Mouse (Mus musculus) E14TG2a.4 (cell line): ENCODE measurements around the gene Stac.

Experiments used
- H3K27me3 ChIP-seq: 2 replicates; pipeline ENCODE4 v1.6.1; 2014; ENCODE audit warnings: low read length, control low read depth; ENCODE audit not compliant: insufficient read depth
- H3K36me3 ChIP-seq: 2 replicates; pipeline ENCODE4 v1.6.1; 2014; ENCODE audit warnings: low read length, control low read depth; ENCODE audit not compliant: insufficient read depth
- H3K4me1 ChIP-seq: replicated peaks from 2 replicates; pipeline ENCODE4 v1.6.1; 2014; ENCODE audit warnings: low read depth, low read length, control low read depth
- H3K4me3 ChIP-seq: replicated peaks from 2 replicates; pipeline ENCODE4 v1.5.1; 2014; ENCODE audit warnings: mild to moderate bottlenecking, low read length
- H3K9me3 ChIP-seq: 2 replicates; pipeline ENCODE4 v1.6.1; 2014; ENCODE audit warnings: low read length, control low read depth
- CTCF ChIP-seq: conservative IDR thresholded peaks from 2 replicates; pipeline ENCODE4 v1.5.1; 2014; ENCODE audit warnings: low read length
- NANOG ChIP-seq: IDR thresholded peaks from 2 replicates; pipeline ENCODE4 v1.6.1; 2014; ENCODE audit warnings: borderline replicate concordance, low read length, mixed read lengths
- POU5F1 ChIP-seq: IDR thresholded peaks from 2 replicates; pipeline ENCODE4 v1.6.1; 2014; ENCODE audit warnings: low read length, borderline replicate concordance

The Stac gene

GRCm38 (mm10) chr9:111577453-111577852, 112.7 kb downstream of the Stac start:
- no peaks in the 10 kb centered on the region for H3K36me3 ChIP-seq
- TF ChIP-seq CTCF (no peak), POU5F1 (no peak), NANOG (no peak)
- no peak overlapping the region for H3K4me3 ChIP-seq
- H3K4me1 ChIP-seq = peaks cover 67% of the 10 kb centered on the region
- no peaks in the 10 kb centered on the region for H3K27me3 ChIP-seq
- no peaks in the 10 kb centered on the region for H3K9me3 ChIP-seq

- TF ChIP-seq CTCF (no peak), NANOG (peak; percentile 47; the same call in 1 of the 2 replicates), POU5F1 (0 out of 2 replicates have a peak, but pooled peaks have one; percentile 12)
- no peaks in the 10 kb centered on the region for H3K36me3 ChIP-seq
- peaks cover 67% of the 10 kb centered on the region for H3K4me1 ChIP-seq
- H3K27me3 ChIP-seq = no peaks in the 10 kb centered on the region
- H3K9me3 ChIP-seq = no peaks in the 10 kb centered on the region
- no peak overlapping the region; the same call in 1 of the 2 replicates for H3K4me3 ChIP-seq
These were observed 114.3 kb downstream of the Stac start for GRCm38 (mm10) chr9:111575889-111576288.

- no peaks in the 10 kb centered on the region for H3K36me3 ChIP-seq
- no peak overlapping the region for H3K4me3 ChIP-seq
- peaks cover 56% of the 10 kb centered on the region for H3K4me1 ChIP-seq
- no peaks in the 10 kb centered on the region for H3K27me3 ChIP-seq
- H3K9me3 ChIP-seq = no peaks in the 10 kb centered on the region
- TF ChIP-seq NANOG (no peak), CTCF (no peak), POU5F1 (no peak)
These were observed 116.3 kb downstream of the Stac start for GRCm38 (mm10) chr9:111573836-111574235.

- H3K4me1 ChIP-seq = peaks cover 34% of the 10 kb centered on the region
- no peaks in the 10 kb centered on the region for H3K9me3 ChIP-seq
- H3K4me3 ChIP-seq = no peak overlapping the region
- TF ChIP-seq CTCF (peak; percentile 14; the same call in 1 of the 2 replicates), NANOG (no peak)
- H3K36me3 ChIP-seq = no peaks in the 10 kb centered on the region
- H3K27me3 ChIP-seq = no peaks in the 10 kb centered on the region
These were observed 118.5 kb downstream of the Stac start for GRCm38 (mm10) chr9:111571619-111572018.

- H3K27me3 ChIP-seq = peaks cover 12% of the 10 kb centered on the region
- peaks cover 19% of the 10 kb centered on the region for H3K4me1 ChIP-seq
- no peaks in the 10 kb centered on the region for H3K36me3 ChIP-seq
- H3K4me3 ChIP-seq = no peak overlapping the region
- TF ChIP-seq NANOG (no peak), CTCF (no peak), POU5F1 (no peak)
- H3K9me3 ChIP-seq = no peaks in the 10 kb centered on the region
These were observed 126.0 kb downstream of the Stac start for GRCm38 (mm10) chr9:111564176-111564575.

GRCm38 (mm10) chr9:111563226-111563625, 126.9 kb downstream of the Stac start:
- Histone ChIP-seq H3K4me3 (no peak overlapping the region), H3K4me1 (peaks cover 19% of the 10 kb centered on the region), H3K36me3 (no peaks in the 10 kb centered on the region), H3K27me3 (peaks cover 12% of the 10 kb centered on the region), H3K9me3 (no peaks in the 10 kb centered on the region)
- no peak for TF ChIP-seq NANOG
- no peak for TF ChIP-seq CTCF
- TF ChIP-seq POU5F1 = no peak

GRCm38 (mm10) chr9:111562217-111562988, 127.7 kb downstream of the Stac start:
- H3K36me3 ChIP-seq = no peaks in the 10 kb centered on the region
- H3K4me3 ChIP-seq = 0 out of 2 replicates have a peak overlapping the region, but pooled peaks have one; percentile 10
- no peak for TF ChIP-seq POU5F1
- no peak for TF ChIP-seq CTCF
- no peak for TF ChIP-seq NANOG
- H3K9me3 ChIP-seq = no peaks in the 10 kb centered on the region
- H3K27me3 ChIP-seq = peaks cover 12% of the 10 kb centered on the region
- peaks cover 19% of the 10 kb centered on the region for H3K4me1 ChIP-seq

- TF ChIP-seq POU5F1 (no peak), CTCF (no peak), NANOG (no peak)
- Histone ChIP-seq H3K36me3 (no peaks in the 10 kb centered on the region), H3K9me3 (no peaks in the 10 kb centered on the region), H3K4me3 (no peak overlapping the region), H3K27me3 (peaks cover under 1% of the 10 kb centered on the region; the same call in 1 of the 2 replicates), H3K4me1 (peaks cover under 1% of the 10 kb centered on the region; the same call in 1 of the 2 replicates)
These were observed 133.4 kb downstream of the Stac start for GRCm38 (mm10) chr9:111556699-111557098.
